Mouse (Mus musculus): ENCODE measurements around the gene Ank3. TPM values are rescaled to one million over a fixed set of nuclear protein-coding genes. Genes with fewer than 3 reads are reported as not detected.
A peak's percentile ranks its signal among the peaks of the same experiment; 100 is the strongest.

Ank3 gene
- polyA plus RNA-seq, 2 experiments, result 3.1 to 5.3 TPM

DNA sequence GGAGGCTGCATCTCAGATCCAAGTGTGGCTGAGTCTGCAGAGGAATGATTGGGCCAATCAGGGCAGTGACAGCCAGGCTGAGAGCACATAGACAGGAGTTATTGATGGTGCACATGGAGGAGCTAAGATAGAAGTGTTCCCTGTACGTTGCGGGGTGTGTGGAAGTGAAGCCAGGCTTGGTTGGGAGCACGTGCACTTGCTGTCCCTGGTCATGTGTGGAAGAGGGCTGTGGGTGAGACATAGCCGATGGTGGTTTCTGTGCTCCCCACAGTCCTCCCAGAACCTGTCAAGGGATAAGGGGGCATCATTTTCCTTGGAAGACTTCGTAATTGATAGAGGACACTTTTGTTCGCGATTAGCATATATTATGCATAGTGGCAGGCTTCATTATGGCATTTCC, 434.2 kb downstream of the Ank3 start:
- Histone ChIP-seq H3K27me3 (ENCODE audit: control insufficient read depth, insufficient read depth, low read length) (no peaks in the 10 kb centered on the region), H3K4me1 (replicated peaks; ENCODE audit: control insufficient read depth in 2 of 2, insufficient read depth in 2 of 2, low read length in 1 of 2) (no peaks in the 10 kb centered on the region), H3K4me2 (ENCODE audit: low read depth) (no peak overlapping the region), H3K36me3 (replicated peaks; ENCODE audit: control insufficient read depth, insufficient read depth, low read depth) (no peaks in the 10 kb centered on the region), H3K9me3 (ENCODE audit: control insufficient read depth, low read length) (no peaks in the 10 kb centered on the region), H3K4me3 (ENCODE audit: insufficient read depth in 1 of 2, low read depth in 2 of 2, low read length in 2 of 2) (no peak overlapping the region), H3K9ac (replicated peaks) (no peak overlapping the region), H3K27ac (no peak overlapping the region)
- TF ChIP-seq EP300 (IDR thresholded peaks at IDR 0.05; ENCODE audit: low read depth) (no peak), CTCF (IDR thresholded peaks at IDR 0.05; ENCODE audit: low read depth) (no peak)
- ATAC-seq (ENCODE audit: insufficient read depth) (no peak), DNase-seq (ENCODE audit: low read depth in 3 of 3, low spot score in 3 of 3) (no peak)
- 68% methylated on average over 7 of the region's 7 CpGs for WGBS (ENCODE audit: insufficient replicate concordance)

DNA sequence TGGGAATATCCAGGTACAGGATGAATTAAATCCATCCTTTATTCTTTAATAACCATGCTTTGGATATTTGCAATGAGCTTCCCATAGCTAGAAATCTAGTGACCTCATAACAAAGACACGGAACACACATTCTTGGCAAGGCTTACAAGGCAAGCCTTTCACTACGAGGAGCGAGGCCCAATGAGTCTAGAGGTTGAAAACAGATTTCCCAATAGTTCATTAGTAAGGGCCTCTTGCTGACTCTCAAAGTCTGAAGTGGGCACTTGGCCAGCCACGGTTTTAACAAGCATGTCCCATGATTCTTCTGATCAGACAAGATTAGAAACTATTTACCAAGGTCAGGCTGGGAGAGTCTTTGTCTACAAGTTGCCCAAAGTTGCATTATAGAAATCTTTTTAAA, 436.1 kb downstream of the Ank3 start:
- H3K4me3 ChIP-seq (ENCODE audit: insufficient read depth in 1 of 2, low read depth in 2 of 2, low read length in 2 of 2), result no peak overlapping the region
- ATAC-seq (ENCODE audit: insufficient read depth) (no peak), DNase-seq (ENCODE audit: low read depth in 3 of 3, low spot score in 3 of 3) (no peak)
- H3K4me1 ChIP-seq (replicated peaks; ENCODE audit: control insufficient read depth in 2 of 2, insufficient read depth in 2 of 2, low read length in 1 of 2), result no peaks in the 10 kb centered on the region
- H3K4me2 ChIP-seq (ENCODE audit: low read depth), result no peak overlapping the region
- no peaks in the 10 kb centered on the region for H3K9me3 ChIP-seq (ENCODE audit: control insufficient read depth, low read length)
- no peak for TF ChIP-seq EP300 (IDR thresholded peaks at IDR 0.05; ENCODE audit: low read depth)
- no peak for TF ChIP-seq CTCF (IDR thresholded peaks at IDR 0.05; ENCODE audit: low read depth)
- 63% methylated on average over 4 of the region's 4 CpGs for WGBS (ENCODE audit: insufficient replicate concordance)
- no peak overlapping the region for H3K9ac ChIP-seq (replicated peaks)
- no peak overlapping the region for H3K27ac ChIP-seq
- no peaks in the 10 kb centered on the region for H3K27me3 ChIP-seq (ENCODE audit: control insufficient read depth, insufficient read depth, low read length)
- no peaks in the 10 kb centered on the region for H3K36me3 ChIP-seq (replicated peaks; ENCODE audit: control insufficient read depth, insufficient read depth, low read depth)

DNA sequence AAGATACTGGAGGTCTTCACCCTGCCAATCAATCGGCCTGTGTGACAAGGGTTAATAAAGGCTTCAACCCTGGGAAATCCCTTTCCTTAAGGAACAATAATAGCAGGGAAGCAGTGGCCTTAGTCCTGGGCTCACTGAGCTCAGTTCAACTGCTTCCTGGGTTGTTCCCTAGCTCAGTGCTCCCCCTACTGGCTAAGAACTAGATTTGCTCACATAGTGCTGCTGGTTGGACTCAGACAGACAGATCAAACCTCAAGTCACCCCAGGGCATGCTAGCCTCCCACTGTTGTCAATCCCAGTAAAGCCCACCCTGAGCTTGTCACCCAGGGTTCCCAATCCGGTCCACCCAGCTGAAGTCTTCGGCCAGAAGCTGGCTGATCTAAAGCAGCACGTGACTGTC, 447.2 kb downstream of the Ank3 start:
- TF ChIP-seq EP300 (IDR thresholded peaks at IDR 0.05; ENCODE audit: low read depth), result no peak
- TF ChIP-seq CTCF (IDR thresholded peaks at IDR 0.05; ENCODE audit: low read depth), result peak; percentile 83
- Histone ChIP-seq H3K4me2 (ENCODE audit: low read depth) (no peak overlapping the region), H3K4me1 (replicated peaks; ENCODE audit: control insufficient read depth in 2 of 2, insufficient read depth in 2 of 2, low read length in 1 of 2) (no peaks in the 10 kb centered on the region), H3K27ac (no peak overlapping the region), H3K27me3 (ENCODE audit: control insufficient read depth, insufficient read depth, low read length) (no peaks in the 10 kb centered on the region), H3K36me3 (replicated peaks; ENCODE audit: control insufficient read depth, insufficient read depth, low read depth) (no peaks in the 10 kb centered on the region), H3K9ac (replicated peaks) (no peak overlapping the region), H3K4me3 (ENCODE audit: insufficient read depth in 1 of 2, low read depth in 2 of 2, low read length in 2 of 2) (no peak overlapping the region), H3K9me3 (ENCODE audit: control insufficient read depth, low read length) (no peaks in the 10 kb centered on the region)
- DNase-seq (ENCODE audit: low read depth in 3 of 3, low spot score in 3 of 3), result peak; percentile 19 to 23 (median 19)
- no peak for ATAC-seq (ENCODE audit: insufficient read depth)
- 31% methylated on average over 4 of the region's 4 CpGs for WGBS (ENCODE audit: insufficient replicate concordance)

DNA sequence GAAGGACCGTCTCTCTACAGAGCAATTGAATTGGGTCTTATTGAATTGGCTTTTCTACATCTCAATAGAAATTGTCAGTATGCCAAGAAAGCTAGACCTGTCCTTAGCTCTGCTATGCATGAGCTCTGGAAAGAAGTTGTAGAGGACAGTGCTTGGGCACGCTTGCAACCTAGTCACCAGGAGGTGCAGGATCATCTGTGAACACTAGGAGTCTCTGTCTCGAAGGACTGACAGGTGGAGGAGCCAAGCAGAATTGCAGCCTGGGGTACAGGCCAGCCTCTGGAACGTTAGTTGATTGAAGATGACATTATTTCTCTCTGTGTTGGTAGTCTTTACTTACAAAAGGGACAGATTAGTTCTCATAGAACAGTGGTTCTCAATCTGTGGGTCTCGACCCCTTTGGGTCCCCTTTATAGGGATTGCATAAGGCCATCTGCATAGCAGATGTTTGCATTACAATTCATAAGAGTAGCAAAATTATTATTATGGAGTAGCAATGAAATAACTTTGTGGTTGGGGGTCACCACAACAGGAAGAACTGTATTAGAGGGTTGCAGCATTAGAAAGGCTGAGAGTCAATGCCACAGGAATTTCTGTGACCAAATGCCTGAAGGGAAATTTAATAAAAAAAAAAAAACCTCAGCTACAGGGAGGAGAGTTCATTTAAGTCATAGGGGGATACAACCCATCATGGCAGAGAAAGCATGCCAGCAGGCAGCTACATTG, 454.0 kb downstream of the Ank3 start:
- WGBS (ENCODE audit: insufficient replicate concordance), result 39% methylated on average over 5 of the region's 5 CpGs
- no peaks in the 10 kb centered on the region for H3K36me3 ChIP-seq (replicated peaks; ENCODE audit: control insufficient read depth, insufficient read depth, low read depth)
- no peaks in the 10 kb centered on the region for H3K4me1 ChIP-seq (replicated peaks; ENCODE audit: control insufficient read depth in 2 of 2, insufficient read depth in 2 of 2, low read length in 1 of 2)
- TF ChIP-seq EP300 (IDR thresholded peaks at IDR 0.05; ENCODE audit: low read depth) (no peak), CTCF (IDR thresholded peaks at IDR 0.05; ENCODE audit: low read depth) (peak; percentile 42)
- DNase-seq (ENCODE audit: low read depth in 3 of 3, low spot score in 3 of 3) (no peak), ATAC-seq (ENCODE audit: insufficient read depth) (no peak)
- H3K9me3 ChIP-seq (ENCODE audit: control insufficient read depth, low read length), result no peaks in the 10 kb centered on the region
- no peak overlapping the region for H3K9ac ChIP-seq (replicated peaks)
- no peak overlapping the region for H3K4me2 ChIP-seq (ENCODE audit: low read depth)
- no peak overlapping the region for H3K27ac ChIP-seq
- no peaks in the 10 kb centered on the region for H3K27me3 ChIP-seq (ENCODE audit: control insufficient read depth, insufficient read depth, low read length)
- H3K4me3 ChIP-seq (ENCODE audit: insufficient read depth in 1 of 2, low read depth in 2 of 2, low read length in 2 of 2), result no peak overlapping the region

DNA sequence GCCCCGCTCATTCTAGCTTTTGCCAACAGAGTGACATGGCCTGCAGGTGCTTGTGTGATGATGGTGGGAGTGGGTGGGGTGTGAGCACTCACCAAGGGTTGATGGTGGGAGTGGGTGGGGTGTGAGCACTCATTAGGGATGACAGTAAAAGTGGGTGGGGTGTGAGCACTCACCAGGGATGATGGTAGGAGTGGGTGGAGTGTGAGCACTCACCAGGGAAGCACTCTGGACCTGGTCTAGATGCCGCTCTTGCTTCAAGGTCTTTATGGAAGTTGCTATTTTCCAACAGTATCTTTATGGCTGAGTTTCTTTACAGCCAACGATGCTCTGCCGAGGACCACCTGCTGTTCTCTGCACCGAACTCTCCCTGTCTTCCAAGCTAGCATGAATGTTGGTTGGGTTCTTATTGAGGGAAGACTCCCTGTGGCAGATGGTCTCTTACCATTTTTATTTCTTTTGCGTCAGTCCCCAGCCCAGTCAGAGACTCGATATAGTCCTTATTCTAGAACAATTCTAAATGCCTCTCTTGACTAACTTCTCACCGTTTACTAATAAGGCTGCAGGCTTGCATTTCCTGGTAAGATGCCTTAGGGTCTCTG, 456.1 kb downstream of the Ank3 start:
- Histone ChIP-seq H3K4me2 (ENCODE audit: low read depth) (no peak overlapping the region), H3K9me3 (ENCODE audit: control insufficient read depth, low read length) (no peaks in the 10 kb centered on the region), H3K27ac (no peak overlapping the region), H3K36me3 (replicated peaks; ENCODE audit: control insufficient read depth, insufficient read depth, low read depth) (no peaks in the 10 kb centered on the region), H3K4me3 (ENCODE audit: insufficient read depth in 1 of 2, low read depth in 2 of 2, low read length in 2 of 2) (no peak overlapping the region), H3K4me1 (replicated peaks; ENCODE audit: control insufficient read depth in 2 of 2, insufficient read depth in 2 of 2, low read length in 1 of 2) (peaks cover 0 to 3% of the 10 kb centered on the region in 2 experiments; a peak in 1 of 4 replicates), H3K27me3 (ENCODE audit: control insufficient read depth, insufficient read depth, low read length) (no peaks in the 10 kb centered on the region), H3K9ac (replicated peaks) (no peak overlapping the region)
- DNase-seq (ENCODE audit: low read depth in 3 of 3, low spot score in 3 of 3), result no peak
- WGBS (ENCODE audit: insufficient replicate concordance), result 72% methylated on average over 8 of the region's 8 CpGs
- TF ChIP-seq CTCF (IDR thresholded peaks at IDR 0.05; ENCODE audit: low read depth), result no peak
- TF ChIP-seq EP300 (IDR thresholded peaks at IDR 0.05; ENCODE audit: low read depth), result no peak
- no peak for ATAC-seq (ENCODE audit: insufficient read depth)
